Mouse (Mus musculus): ENCODE measurements around the gene Ppp2r5b. TPM values are rescaled to one million over a fixed set of nuclear protein-coding genes. Genes with fewer than 3 reads are reported as not detected.

The Ppp2r5b gene
- polyA plus RNA-seq, 1 experiment from 2014 or later: 34.5 TPM

GRCm38 (mm10) chr19:6245806-6246205 lies 10.1 kb upstream of the Ppp2r5b start:
- Histone ChIP-seq H3K4me3 (no peak overlapping the region), H3K4me2 (replicated peaks) (no peak overlapping the region), H3K4me1 (peaks cover 14% of the 10 kb centered on the region), H3K36me3 (peaks cover 52% of the 10 kb centered on the region), H3K27ac (no peak overlapping the region), H3K9me3 (no peaks in the 10 kb centered on the region), H3K27me3 (no peaks in the 10 kb centered on the region), H3K9ac (no peak overlapping the region)
- 90% methylated on average over 1 of the region's 1 CpGs for WGBS
- ATAC-seq (ENCODE audit: insufficient number of reproducible peaks, insufficient read depth, low FRiP score, low TSS enrichment): no peak

DNA sequence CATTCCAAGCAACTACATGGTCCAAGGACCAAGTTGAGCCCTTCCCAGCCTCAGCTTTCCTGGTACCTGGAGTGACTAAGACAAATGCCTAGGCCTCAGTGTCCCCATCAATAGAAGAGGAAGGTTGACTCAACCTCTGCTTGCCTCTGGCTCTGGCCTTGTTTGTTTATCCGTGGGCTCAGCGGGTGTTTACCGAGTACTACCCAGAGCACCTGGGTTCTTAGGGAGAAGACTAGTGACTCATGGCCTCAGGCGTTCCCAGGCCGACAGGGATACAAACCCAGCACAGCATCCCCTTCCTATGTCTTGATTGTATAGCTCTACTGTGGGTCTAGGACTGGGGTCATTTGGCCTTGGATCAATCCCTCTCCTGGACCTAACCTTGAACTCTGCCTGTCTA lies 7.6 kb upstream of the Ppp2r5b start:
- Histone ChIP-seq H3K4me1 (peaks cover 14% of the 10 kb centered on the region), H3K4me3 (no peak overlapping the region), H3K27me3 (no peaks in the 10 kb centered on the region), H3K9ac (no peak overlapping the region), H3K9me3 (no peaks in the 10 kb centered on the region), H3K27ac (no peak overlapping the region), H3K36me3 (peaks cover 37% of the 10 kb centered on the region), H3K4me2 (replicated peaks) (no peak overlapping the region)
- ATAC-seq (ENCODE audit: insufficient number of reproducible peaks, insufficient read depth, low FRiP score, low TSS enrichment): no peak
- WGBS: 80% methylated on average over 5 of the region's 5 CpGs

DNA sequence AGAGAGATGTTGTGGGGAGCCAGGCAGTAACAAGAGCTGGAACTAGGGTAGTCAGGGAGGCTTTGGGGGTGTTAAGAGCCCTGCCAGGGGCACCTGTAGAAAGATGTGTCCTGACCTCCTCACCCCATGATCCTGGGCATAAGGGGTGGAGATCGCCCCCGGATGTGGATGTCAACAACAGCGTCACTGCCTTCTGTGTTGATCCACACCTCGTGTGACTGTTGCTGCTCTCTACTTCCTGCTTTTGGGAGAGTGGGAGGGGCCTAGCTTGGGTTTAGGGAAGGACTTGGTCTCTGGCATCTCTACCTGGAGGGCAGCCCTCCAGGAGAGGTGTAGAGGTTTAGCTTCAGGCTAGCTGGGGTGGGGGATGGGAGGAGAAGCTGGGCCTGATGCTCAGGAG lies 6.6 kb upstream of the Ppp2r5b start:
- peak overlapping the region; percentile 89 for H3K4me3 ChIP-seq
- no peak for ATAC-seq (ENCODE audit: insufficient number of reproducible peaks, insufficient read depth, low FRiP score, low TSS enrichment)
- peak overlapping the region; percentile 92 for H3K9ac ChIP-seq
- peak overlapping the region; percentile 93 for H3K4me2 ChIP-seq (replicated peaks)
- no peaks in the 10 kb centered on the region for H3K27me3 ChIP-seq
- H3K27ac ChIP-seq: peak overlapping the region; percentile 67; the same call in 1 of the 2 replicates
- peaks cover 14% of the 10 kb centered on the region for H3K4me1 ChIP-seq
- no peaks in the 10 kb centered on the region for H3K9me3 ChIP-seq
- peaks cover 28% of the 10 kb centered on the region for H3K36me3 ChIP-seq
- 0% methylated on average over 4 of the region's 4 CpGs for WGBS

- under 1% methylated on average over 55 of the region's 55 CpGs for WGBS
- H3K9ac ChIP-seq: peak within 1 kb of the TSS; percentile 92
Measured at GRCm38 (mm10) chr19:6241274-6242107, 5.8 kb upstream of the Ppp2r5b start, which contains the start of gene Atg2a. Gene Atg2a, plus strand, starts transcription at chr19:6241668.

DNA sequence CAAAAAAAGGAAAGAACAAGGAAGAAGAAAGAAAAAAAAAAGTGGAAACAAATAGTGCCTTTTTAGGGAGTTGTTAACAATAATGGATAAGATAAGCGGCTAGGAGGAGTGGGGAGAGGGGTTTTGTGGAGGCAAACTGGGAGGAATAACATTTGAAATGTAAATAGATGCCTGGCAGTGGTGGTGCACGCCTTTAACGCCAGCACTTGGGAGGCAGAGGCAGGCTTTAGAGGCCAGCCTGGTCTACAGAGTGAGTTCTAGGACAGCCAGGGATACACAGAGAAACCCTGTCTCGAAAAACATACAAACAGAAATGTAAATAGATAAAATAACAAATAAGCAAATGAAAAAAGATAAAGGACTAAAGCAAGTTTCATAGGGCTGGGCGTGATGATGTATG lies 5.1 kb upstream of the Ppp2r5b start:
- no peak for ATAC-seq (ENCODE audit: insufficient number of reproducible peaks, insufficient read depth, low FRiP score, low TSS enrichment)
- H3K9ac ChIP-seq: no peak overlapping the region
- peaks cover 14% of the 10 kb centered on the region for H3K36me3 ChIP-seq
- H3K27ac ChIP-seq: no peak overlapping the region
- no peaks in the 10 kb centered on the region for H3K9me3 ChIP-seq
- WGBS: 33% methylated on average over 5 of the region's 5 CpGs
- H3K4me2 ChIP-seq (replicated peaks): peak overlapping the region; percentile 93; the same call in 1 of the 2 replicates
- no peak overlapping the region for H3K4me3 ChIP-seq
- H3K4me1 ChIP-seq: peaks cover 19% of the 10 kb centered on the region
- H3K27me3 ChIP-seq: no peaks in the 10 kb centered on the region

More at GRCm38 (mm10) chr19:6241274-6242107, 5.8 kb upstream of the Ppp2r5b start, which contains the start of gene Atg2a:
- no peaks in the 10 kb centered on the region for H3K9me3 ChIP-seq
- H3K27me3 ChIP-seq: no peaks in the 10 kb centered on the region
- peak within 1 kb of the TSS; percentile 67 for H3K27ac ChIP-seq
- ATAC-seq (ENCODE audit: insufficient number of reproducible peaks, insufficient read depth, low FRiP score, low TSS enrichment): peak; percentile 88
- peaks cover 16% of the 10 kb centered on the region for H3K4me1 ChIP-seq
- peak within 1 kb of the TSS; percentile 93 for H3K4me2 ChIP-seq (replicated peaks)
- peaks cover 21% of the 10 kb centered on the region for H3K36me3 ChIP-seq
- peak within 1 kb of the TSS; percentile 89 for H3K4me3 ChIP-seq

GRCm38 (mm10) chr19:6240136-6240535 lies 4.5 kb upstream of the Ppp2r5b start:
- H3K4me2 ChIP-seq (replicated peaks): no peak overlapping the region
- peaks cover 8% of the 10 kb centered on the region for H3K36me3 ChIP-seq
- H3K9me3 ChIP-seq: no peaks in the 10 kb centered on the region
- 71% methylated on average over 1 of the region's 1 CpGs for WGBS
- H3K9ac ChIP-seq: no peak overlapping the region
- H3K4me1 ChIP-seq: peaks cover 22% of the 10 kb centered on the region
- H3K4me3 ChIP-seq: no peak overlapping the region
- no peak overlapping the region for H3K27ac ChIP-seq
- H3K27me3 ChIP-seq: no peaks in the 10 kb centered on the region
- no peak for ATAC-seq (ENCODE audit: insufficient number of reproducible peaks, insufficient read depth, low FRiP score, low TSS enrichment)

GRCm38 (mm10) chr19:6238740-6239139 lies 3.1 kb upstream of the Ppp2r5b start:
- no peaks in the 10 kb centered on the region for H3K9me3 ChIP-seq
- no peak for ATAC-seq (ENCODE audit: insufficient number of reproducible peaks, insufficient read depth, low FRiP score, low TSS enrichment)

DNA sequence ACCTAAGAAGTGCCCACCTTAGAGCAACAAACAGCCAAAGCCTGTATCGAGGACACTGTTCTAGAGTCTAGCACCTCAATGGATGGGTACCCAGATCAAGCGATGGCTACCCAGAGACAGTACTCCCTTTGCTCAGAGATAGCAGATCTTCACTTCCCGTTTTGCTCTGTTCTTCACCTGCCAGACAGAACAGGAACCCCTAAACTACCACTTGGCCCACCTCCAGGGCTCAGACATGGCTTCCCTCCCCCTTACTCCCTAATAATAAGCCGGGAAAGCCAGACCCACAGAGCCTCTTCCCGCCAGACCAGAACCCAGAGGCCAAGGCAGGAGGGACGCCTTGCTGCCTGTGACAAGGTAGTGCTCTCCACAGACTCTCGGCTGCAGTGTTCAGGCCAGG lies 1.2 kb upstream of the Ppp2r5b start:
- Histone ChIP-seq H3K4me3 (0 out of 2 replicates have a peak overlapping the region, but pooled peaks have one; percentile 72), H3K4me1 (peaks cover 19% of the 10 kb centered on the region), H3K4me2 (replicated peaks) (no peak overlapping the region), H3K27ac (0 out of 2 replicates have a peak overlapping the region, but pooled peaks have one; percentile 92), H3K9me3 (no peaks in the 10 kb centered on the region), H3K27me3 (no peaks in the 10 kb centered on the region), H3K9ac (no peak overlapping the region), H3K36me3 (0 out of 2 replicates have a peak, but pooled peaks cover 10% of the 10 kb centered on the region)
- ATAC-seq (ENCODE audit: insufficient number of reproducible peaks, insufficient read depth, low FRiP score, low TSS enrichment): no peak
- WGBS: 70% methylated on average over 7 of the region's 7 CpGs

More at GRCm38 (mm10) chr19:6238740-6239139, 3.1 kb upstream of the Ppp2r5b start:
- Histone ChIP-seq H3K4me1 (peaks cover 33% of the 10 kb centered on the region), H3K27me3 (no peaks in the 10 kb centered on the region), H3K9ac (no peak overlapping the region), H3K36me3 (no peaks in the 10 kb centered on the region), H3K4me3 (no peak overlapping the region), H3K4me2 (replicated peaks) (no peak overlapping the region), H3K27ac (no peak overlapping the region)

DNA sequence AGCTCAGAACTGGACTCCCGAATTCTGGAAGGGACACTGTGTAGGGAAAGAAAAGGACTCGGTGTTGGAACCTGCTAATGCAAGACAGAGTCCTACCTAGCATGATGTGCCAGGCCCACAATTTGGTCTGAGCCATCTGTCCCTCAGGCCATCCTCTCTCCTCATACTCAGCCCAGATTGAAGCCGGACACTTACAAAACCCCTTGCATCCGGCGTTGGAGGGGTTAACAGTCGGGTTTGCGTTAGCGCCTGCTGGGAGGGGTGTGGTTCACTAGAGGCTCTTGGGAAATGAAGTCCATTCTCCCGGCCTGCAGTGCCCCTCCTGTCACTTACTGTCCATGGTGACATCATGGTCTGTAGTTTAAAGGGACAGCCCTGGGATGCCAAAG lies 375 bp upstream of the Ppp2r5b start:
- Histone ChIP-seq H3K27me3 (no peaks in the 10 kb centered on the region), H3K9me3 (no peaks in the 10 kb centered on the region), H3K36me3 (peaks cover 18% of the 10 kb centered on the region), H3K9ac (peak overlapping the region; percentile 79), H3K27ac (peak overlapping the region; percentile 92), H3K4me1 (peaks cover 19% of the 10 kb centered on the region), H3K4me2 (replicated peaks) (peak overlapping the region; percentile 65), H3K4me3 (peak overlapping the region; percentile 72)
- ATAC-seq (ENCODE audit: insufficient number of reproducible peaks, insufficient read depth, low FRiP score, low TSS enrichment): peak; percentile 71
- under 1% methylated on average over 9 of the region's 9 CpGs for WGBS

DNA sequence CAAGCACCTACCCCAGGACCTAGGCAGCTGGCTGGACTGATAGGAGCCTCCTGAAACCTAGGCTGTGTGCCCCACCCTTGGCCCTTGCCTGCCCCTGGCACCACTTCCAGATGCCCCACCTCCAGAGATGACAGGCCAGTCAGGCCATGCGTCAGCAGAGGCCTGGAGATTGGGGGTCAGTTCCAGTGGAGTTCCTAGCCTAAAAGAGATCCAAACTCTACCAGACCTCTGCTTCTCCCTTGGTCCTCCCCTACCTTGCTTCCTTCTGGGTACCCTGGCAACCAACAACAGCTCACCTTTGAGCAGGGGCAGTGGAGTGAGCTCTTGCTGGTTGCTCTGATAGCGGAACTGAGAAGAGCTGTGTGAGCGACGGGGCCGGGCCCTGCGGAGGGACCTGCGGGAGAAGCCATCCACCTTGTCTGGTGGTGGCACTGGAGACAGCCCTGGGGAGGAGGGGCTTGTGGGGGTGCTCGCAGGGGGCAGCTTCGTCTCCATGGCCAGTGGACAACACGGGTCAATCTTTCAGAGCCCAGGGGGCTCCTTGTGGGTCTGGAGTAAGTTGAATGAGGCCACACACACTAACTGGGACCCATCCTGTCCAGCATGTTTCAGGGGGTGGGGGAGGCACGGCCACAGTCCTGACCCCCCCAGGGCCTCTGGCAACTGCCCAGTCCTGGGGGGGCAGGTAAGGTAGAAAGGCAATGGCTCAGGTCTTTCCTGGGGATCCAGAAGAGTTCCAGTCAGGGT lies 1.2 kb downstream of the Ppp2r5b start:
- H3K9me3 ChIP-seq: no peaks in the 10 kb centered on the region
- peak overlapping the region; percentile 72 for H3K4me3 ChIP-seq
- H3K36me3 ChIP-seq: peaks cover 31% of the 10 kb centered on the region
- WGBS: 72% methylated on average over 11 of the region's 11 CpGs
- H3K27ac ChIP-seq: no peak overlapping the region
- no peak for ATAC-seq (ENCODE audit: insufficient number of reproducible peaks, insufficient read depth, low FRiP score, low TSS enrichment)
- peak overlapping the region; percentile 65 for H3K4me2 ChIP-seq (replicated peaks)
- no peaks in the 10 kb centered on the region for H3K27me3 ChIP-seq
- H3K9ac ChIP-seq: peak overlapping the region; percentile 79
- H3K4me1 ChIP-seq: peaks cover 19% of the 10 kb centered on the region

DNA sequence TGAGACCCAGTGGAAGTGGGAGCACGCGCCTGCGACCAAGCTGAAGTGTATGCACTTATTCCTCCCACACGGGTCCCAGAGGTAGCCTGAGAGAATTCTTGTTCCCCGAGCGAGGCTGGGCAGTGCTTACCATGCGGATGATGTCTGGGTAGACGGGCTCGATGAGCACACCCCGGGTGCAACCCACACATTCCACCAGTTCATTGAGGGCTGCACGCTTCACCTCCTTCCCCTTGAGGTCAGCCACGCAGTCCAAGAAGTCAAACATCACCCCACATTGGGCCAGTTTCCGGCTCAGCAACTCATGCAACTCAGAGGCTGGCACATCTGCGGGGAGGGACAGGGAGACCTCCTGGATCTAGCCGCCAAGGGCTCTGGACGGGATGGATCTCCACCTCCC lies 2.0 kb downstream of the Ppp2r5b start:
- H3K9me3 ChIP-seq: no peaks in the 10 kb centered on the region
- no peak overlapping the region for H3K4me2 ChIP-seq (replicated peaks)
- no peak overlapping the region for H3K27ac ChIP-seq
- no peak for ATAC-seq (ENCODE audit: insufficient number of reproducible peaks, insufficient read depth, low FRiP score, low TSS enrichment)
- H3K4me3 ChIP-seq: no peak overlapping the region
- WGBS: 89% methylated on average over 16 of the region's 16 CpGs
- H3K9ac ChIP-seq: no peak overlapping the region
- no peaks in the 10 kb centered on the region for H3K27me3 ChIP-seq
- H3K36me3 ChIP-seq: peaks cover 39% of the 10 kb centered on the region
- H3K4me1 ChIP-seq: peaks cover 19% of the 10 kb centered on the region

Measured in embryonic facial prominence, embryonic 12.5 days (tissue).